Mouse (Mus musculus) spleen, adult 18-20 months (tissue): ENCODE results near the gene Rapgef2.
"Not testable (repeated sequence)": the region's sequence is repeated elsewhere in the genome, so short reads cannot be mapped to it uniquely, and the experiment has no call there.

Source experiments
- DNase-seq, 2 experiments: peaks; one replicate each; pipeline ENCODE4 v3.0.0; 2022; ENCODE audit warnings: mixed read lengths in 2 of 2

Gene Rapgef2

GRCm38 (mm10) chr3:79086282-79086681 is 200.0 kb downstream of the Rapgef2 start:
- no peak for DNase-seq

GRCm38 (mm10) chr3:79083881-79084280 is 202.4 kb downstream of the Rapgef2 start:
- no peak for DNase-seq

GRCm38 (mm10) chr3:79083030-79083429 is 203.3 kb downstream of the Rapgef2 start:
- DNase-seq = no peak

DNA sequence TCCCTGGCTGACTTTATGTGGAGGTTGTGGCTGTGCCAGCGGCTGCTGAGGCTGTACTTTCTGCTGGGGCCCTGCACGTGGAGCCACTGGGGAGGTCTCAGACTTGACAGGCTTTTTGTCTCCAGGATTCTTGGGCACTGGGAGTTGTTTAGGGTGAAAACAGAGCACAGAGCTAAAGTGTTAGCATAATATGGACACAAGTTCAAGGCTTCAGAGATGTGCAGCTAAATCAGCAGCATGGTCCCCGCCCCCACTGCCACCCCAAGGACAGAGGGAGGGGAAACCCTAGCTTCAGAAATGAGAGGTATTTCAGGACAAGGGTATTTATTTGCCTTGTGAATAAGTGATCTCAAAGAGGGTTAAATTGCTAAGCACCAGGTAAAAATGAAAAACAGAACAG is 207.2 kb downstream of the Rapgef2 start:
- no peak for DNase-seq

DNA sequence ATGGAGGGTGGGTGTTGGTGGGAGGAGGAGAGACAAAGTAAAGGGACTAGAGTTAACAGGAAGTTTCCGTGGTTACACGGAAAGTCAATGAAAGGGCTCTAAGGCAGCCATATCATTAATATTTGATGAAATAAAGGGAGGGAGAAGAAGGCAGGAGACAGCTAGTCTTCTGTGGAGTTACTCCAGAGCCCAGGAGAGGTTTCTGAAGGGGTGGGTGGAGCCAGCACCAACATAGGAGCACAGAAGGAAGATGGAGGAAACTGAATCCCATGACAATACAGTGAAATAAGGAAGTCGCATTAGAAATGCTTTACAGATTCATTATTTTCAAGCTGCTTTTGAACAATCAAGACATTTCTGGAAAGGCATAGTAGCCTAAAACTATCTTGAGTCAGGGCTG is 211.3 kb downstream of the Rapgef2 start:
- DNase-seq = no peak

GRCm38 (mm10) chr3:79073541-79074244 is 212.6 kb downstream of the Rapgef2 start:
- no peak for DNase-seq

DNA sequence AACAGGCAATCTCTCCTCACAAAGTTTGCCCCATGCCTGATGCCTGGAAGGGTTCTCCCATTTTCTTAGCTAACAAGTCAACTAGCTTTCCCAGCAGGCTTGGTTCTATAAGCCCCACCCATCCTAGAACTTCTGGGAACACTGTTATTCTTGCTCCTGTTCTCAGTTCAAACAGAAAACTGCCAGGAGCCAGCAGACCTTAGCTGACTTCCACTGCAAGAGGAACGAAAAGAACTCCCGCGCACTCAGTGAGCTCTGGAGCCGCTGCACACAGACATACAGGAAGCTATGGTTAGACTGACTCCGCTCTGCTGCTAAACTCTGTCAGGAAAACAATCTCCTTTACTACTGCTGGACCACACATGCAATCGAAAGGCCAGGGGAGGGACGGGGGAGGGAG is 214.8 kb downstream of the Rapgef2 start:
- DNase-seq = peak in 1 of 2 experiments; percentile 20

- no peak for DNase-seq
Measured at GRCm38 (mm10) chr3:79069891-79070290, 216.4 kb downstream of the Rapgef2 start.

DNA sequence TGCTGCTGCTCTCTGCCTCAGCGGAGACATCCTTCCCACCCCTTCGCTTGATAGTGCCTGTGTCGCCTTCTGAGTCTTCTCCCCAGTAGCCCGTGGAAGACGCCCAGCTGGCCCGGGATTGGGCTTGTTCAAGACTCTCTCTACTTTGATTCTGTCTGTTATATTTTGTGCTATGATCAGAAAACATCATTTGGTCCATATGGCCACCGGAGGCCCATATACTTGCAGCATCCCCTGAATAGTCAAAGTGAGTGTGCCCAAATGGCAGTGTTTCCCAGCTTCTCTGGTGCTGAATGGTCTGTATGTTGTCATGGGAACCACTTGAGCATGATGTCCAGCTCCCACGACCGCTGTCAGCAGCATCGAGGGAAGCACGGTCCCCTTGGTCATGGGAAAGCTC is 217.3 kb downstream of the Rapgef2 start:
- no peak for DNase-seq

- DNase-seq = no peak
Measured at GRCm38 (mm10) chr3:79066455-79067055, 219.8 kb downstream of the Rapgef2 start.

GRCm38 (mm10) chr3:79064096-79064495 is 222.2 kb downstream of the Rapgef2 start:
- DNase-seq = no peak

- no peak for DNase-seq
Measured at GRCm38 (mm10) chr3:79061426-79061825, 224.9 kb downstream of the Rapgef2 start.

- not testable (repeated sequence) for DNase-seq
Measured at GRCm38 (mm10) chr3:79058491-79058890, 227.8 kb downstream of the Rapgef2 start.

DNA sequence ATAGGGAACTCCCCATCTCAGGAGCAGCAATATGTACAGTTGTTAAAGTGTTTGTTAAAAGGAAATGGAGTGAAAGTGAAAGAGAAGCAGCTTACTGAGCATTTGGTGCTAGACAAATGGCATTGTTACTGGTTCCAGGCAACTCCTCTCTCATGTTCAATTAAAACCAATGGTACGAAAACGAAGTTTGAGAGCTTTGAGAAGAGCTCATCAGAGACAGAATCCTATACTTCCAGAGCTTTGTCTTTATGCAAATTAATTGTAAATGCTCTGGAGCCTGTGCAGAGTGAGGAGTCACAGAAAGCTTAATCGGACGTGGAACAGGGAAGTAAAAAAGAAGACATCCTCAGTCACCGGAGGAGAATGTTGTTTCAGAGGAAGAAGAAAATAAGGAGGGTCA is 241.1 kb downstream of the Rapgef2 start:
- no peak for DNase-seq

GRCm38 (mm10) chr3:79042973-79043372 is 243.3 kb downstream of the Rapgef2 start:
- DNase-seq = no peak

- DNase-seq = no peak
Measured at GRCm38 (mm10) chr3:79039666-79040450, 246.5 kb downstream of the Rapgef2 start.

DNA sequence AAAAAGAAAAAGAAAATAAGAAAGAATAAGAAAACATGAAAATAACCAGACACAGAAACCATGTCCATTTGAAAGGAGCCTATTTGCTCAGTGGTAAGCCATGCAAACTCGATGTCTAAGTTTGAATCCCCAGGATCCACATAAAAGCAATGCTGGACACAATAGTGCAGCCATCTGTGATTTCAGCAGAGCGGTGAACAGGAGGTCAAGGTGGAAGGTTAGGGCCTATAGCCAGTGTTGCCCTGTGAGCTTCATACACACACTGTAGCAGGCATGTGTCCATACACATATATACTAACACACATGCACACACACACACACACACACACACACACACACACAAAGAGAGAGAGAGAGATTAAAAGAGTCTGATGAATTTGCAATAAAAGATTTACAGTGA is 247.3 kb downstream of the Rapgef2 start:
- no peak for DNase-seq

DNA sequence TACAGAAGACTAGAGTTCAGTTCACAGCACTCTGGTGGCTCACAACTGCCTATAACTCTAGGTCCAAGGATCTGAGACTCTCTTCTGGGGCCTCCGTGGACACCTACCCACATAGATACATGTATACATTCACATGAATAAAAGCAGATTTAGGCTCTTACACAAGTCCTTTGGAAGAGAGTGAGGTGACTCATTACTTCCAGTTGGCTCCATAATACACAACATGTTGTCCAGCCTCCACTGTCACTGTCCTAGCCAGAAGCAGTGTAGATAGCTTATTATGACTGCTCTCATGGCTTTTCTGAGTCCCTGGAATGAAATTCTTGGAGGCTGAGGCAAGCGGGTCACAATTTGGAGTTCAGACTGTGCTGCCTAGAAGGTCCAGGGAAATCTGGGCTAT is 251.9 kb downstream of the Rapgef2 start:
- DNase-seq = no peak

GRCm38 (mm10) chr3:79030855-79031254 is 255.5 kb downstream of the Rapgef2 start:
- DNase-seq = no peak

GRCm38 (mm10) chr3:79028153-79028878 is 258.0 kb downstream of the Rapgef2 start:
- DNase-seq = no peak

GRCm38 (mm10) chr3:79025983-79026382 is 260.3 kb downstream of the Rapgef2 start:
- no peak for DNase-seq

DNA sequence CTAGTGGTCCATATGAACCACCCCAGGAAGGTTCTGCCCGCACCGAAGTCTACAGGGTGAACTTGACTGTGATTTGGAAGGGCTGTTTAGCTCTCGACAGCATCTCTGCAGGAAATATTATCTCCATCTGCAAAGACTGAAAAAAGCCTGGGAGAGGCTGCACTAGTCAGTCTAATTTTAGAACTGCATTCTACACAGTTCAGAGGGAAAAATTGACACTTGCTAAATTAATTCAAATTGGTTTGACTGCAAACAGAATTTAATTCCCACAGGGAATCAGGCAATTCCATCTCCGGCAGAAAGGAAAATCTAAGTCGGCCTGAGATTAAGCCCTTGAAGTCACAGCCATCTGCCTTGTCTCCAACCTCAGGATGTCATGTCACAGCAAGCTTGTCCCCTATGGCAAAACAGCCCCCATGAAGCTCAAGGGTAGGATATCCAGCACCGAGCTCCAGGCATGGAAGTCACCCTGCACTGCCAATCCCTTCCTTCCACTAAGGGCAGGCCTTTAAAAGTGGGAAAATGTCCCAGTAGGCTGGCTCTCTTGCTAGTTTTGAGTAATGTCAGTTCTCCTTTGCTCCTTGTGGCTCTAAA is 262.5 kb downstream of the Rapgef2 start:
- no peak for DNase-seq

DNA sequence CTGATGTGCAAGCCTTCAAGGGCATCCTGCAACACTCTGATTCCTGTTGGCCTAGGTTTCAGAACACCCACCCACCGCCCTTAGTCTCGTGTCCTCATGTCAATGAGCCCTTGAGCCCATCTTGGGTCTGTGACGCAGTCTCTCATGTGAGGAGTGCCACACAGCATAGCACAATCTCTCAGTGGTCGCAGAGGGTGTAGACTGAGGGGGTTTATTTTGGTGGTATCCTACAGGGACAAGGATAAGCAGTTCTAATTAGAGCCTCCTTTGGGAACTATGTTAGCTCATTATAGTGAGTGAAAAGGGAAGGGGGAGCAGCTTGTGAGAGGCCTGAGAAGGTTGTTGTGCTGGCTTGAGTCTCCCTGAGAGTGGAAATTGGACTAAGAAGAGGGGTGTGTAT is 263.6 kb downstream of the Rapgef2 start:
- DNase-seq = no peak
